Mouse (Mus musculus) layer of hippocampus, postnatal 14 days (tissue): ENCODE results near the gene Aldh1a3. TPM values are rescaled to one million over a fixed set of nuclear protein-coding genes. Genes with fewer than 3 reads are reported as not detected.
A peak's percentile ranks its signal among the peaks of the same experiment; 100 is the strongest.

Source experiments
- DNase-seq, 2 experiments: peaks; one replicate each; pipeline ENCODE4 v3.0.0; 2021 to 2022; ENCODE audit warnings: low spot score in 2 of 2, mixed read lengths in 1 of 2
- long read RNA-seq, 2 experiments: library from polyadenylated mRNA; stranded (forward); transcript quantifications; one replicate each; pipeline ENCODE4 v2.0.0; 2021
- total RNA-seq, 2 experiments: library from RNA; stranded (reverse); gene quantifications; 2 replicates each; pipeline ENCODE4 v1.2.3; 2021

The Aldh1a3 gene
- total RNA-seq, result 1 to 10 TPM; 1.6 TPM
- long read RNA-seq, experiment 1, result 0 reads
- long read RNA-seq, experiment 2, partial matches to known transcripts, result 0 of 2 reads
- long read RNA-seq, experiment 2, other reads (novel, unspliced or antisense), result 1 of 2 reads

DNA sequence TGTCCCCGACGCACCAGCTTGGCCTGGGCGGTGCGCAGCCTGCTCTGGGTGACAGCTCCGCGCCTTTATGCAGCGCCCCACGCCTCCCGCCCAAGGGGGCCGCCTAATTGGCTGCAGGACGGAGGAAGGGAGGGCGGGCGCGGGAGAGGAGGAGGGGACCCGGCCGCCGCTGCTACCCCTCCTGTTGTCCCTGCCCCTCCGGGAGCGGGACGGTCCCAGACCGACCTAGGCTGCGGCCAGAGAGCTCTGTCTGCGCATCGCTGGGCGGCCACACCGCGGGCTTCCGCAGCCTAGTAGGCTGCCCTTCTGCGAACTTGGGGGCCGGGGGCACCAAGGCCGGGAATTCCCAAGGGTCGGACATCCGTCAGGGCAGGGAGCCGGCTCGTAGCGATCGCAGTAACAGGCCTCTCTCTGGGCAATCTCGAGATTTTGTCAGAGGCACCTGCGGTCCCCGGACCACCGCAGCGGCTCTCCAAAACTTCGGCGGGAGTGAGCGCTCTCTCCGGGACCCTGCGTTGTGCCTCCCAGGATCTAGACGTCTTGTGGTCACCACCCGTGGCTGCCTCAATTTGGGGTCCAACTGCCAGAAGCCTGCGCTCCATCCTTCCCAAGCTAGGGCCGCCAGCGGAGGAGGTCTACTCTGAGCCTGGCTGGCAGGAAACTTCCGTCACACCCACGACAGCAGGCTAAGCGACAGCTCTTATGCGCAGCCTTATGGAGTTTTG, at the start of gene Aldh1a3:
Aldh1a3 (minus strand) TSS at position 81 of the 725 bp plus-strand sequence.
- DNase-seq, result no peak

DNA sequence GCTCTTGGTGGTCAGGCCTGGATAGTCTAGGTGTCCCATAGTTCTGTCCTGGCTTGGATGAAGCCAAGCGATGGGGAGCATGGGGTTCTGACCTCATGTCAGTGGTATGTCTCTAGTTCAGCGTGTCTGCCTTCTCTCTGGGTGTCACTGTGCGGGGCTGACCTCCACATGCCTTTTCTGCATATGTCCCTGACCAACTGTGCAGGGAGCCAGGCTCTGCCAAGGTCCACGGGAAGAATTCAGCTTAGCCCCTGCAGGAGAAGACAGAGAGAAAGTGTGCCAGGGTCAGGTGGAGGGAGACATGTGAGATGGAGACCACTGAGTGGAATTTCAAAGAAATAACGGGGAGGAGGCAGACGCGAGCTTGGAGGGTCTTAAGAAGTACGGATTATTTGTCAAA, 49.0 kb upstream of the Aldh1a3 start:
- no peak for DNase-seq

DNA sequence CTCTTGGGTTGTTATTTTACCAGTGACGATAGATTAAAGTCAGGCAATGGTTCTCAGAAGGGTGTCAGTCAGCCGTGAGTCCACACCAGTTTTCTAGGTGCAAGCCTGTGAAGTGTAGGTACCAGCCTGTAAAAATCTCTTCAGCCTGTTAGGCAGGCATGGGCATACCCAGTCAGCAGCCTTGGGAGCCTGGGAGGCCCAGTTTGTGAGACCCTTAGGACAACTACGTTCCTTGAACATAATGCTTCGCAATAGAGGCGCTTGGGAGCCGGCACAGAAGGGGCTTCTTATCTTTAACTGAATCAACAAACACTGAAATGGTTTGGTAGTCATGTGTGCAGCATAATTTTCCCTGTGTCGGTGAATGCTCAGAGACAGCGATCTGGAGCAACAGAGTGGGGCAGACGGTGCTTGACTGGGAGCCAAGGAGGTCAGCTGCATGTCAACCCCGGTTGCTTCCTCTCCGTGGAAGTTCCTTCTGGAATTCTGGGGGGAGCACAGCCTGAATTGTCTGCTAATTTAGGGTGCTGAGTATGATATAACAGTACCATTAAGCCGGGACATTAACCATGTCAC, 44.4 kb upstream of the Aldh1a3 start:
- no peak for DNase-seq

GRCm38 (mm10) chr7:66466641-66467040, 39.3 kb upstream of the Aldh1a3 start:
- no peak for DNase-seq

DNA sequence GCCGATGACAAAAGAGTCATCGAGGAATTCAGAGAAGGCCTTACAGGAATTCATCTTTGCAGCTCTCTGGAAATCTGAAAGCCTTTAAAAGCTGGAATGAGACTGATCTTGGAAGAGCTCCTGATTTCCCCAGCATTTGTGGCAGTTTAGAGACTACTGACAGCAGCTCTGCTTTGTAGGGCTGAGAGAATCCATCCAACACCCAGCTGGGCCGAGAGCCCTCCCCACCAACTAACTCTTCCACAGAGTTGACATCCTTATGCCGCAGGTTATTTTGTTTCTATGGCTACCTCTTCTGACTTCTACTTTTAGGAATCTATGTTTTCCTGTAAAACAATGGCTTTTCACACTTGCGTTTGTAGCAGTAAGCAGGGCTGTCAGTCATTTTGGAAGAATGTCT, 37.9 kb upstream of the Aldh1a3 start:
- peak in 1 of 2 experiments; percentile 43 for DNase-seq

GRCm38 (mm10) chr7:66463081-66463480, 35.8 kb upstream of the Aldh1a3 start:
- DNase-seq, result no peak

DNA sequence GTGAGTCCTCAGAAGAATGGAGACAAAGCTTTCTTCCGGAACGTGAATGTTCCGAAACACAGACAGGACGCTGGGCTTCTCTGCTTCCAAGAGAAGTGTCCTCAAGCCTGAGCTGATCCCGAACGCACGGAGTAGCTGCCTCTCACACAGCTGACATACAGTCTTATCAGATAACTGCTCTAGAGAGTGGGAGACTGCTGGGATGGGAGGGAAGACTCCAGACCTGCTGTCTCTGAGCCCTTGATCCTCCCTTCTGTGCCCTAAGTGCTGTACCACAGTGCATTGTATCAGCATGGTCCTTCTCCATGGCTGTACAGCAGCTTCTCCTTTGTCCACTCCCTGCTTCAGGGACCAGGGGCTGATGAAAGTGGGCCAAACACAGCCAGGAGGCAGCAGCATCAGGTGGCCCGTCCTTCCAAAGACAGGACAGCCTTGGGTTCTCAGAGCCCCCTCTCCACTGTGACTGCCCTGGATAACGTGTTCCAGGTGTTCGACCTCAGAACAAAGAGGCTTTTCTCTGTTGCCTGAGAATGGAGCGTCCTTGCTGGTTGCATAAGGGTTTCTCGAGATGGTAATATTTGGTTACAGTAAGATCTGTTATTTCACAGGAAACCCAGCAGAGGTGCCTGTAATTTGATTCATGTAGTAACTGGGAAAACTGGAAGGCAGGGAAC, 24.4 kb upstream of the Aldh1a3 start:
- no peak for DNase-seq

DNA sequence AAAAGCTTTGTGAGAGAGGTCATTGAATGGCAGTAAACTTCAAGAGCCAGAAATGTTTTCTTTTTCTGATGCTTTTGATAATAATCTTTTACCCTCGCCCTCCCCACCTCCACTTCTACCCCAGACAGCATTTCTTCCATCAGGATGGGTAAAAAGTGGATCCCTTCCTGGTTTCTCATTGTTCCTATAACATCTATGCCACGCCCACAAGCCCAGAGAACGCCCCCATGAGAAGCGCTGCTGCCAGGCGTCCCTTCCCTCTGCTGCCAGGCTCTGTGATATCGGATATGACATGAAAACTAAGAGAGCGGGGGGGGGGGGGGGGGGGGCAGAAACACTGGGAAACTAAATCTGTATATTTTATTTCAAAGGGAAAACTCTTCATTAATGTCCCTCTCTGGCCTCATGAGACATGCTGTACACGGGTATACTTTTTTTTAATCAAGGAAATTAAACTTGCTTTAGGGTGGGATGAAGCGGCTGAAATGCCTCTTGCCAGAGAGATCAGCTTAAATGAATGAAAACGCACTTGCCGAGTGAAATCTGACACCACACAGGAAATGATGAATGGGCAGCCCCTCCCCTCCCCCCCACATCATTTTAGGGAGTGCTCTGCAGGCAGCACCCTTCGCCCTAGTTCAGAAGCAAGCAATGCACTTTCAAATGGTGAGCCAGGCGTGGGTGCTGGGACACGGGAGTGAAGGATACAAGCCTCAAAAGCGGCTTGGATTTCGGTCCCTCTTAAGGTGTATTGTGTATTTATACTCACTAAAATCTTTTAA, 22.8 kb upstream of the Aldh1a3 start:
- DNase-seq, result no peak

- no peak for DNase-seq
Observed at GRCm38 (mm10) chr7:66448786-66449540, 21.6 kb upstream of the Aldh1a3 start.

DNA sequence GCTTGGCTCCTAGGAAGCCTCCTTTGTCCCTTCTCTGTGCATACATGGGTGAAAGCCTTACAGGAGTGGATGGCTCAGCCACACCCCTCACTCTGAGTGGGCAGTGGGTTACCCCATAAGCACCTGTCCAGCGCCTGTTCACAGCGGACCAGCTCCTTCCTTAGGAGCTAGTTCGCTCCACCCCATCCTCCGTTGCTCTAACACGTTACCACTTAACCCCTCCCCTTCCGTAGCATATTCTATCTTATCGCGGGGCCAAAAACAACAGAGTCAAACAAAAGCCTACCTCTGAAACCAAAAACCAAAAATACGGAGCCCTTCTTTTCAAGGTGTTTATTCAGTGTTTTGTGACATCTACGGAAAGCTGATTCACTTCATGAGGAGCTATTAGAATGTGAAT, 21.0 kb upstream of the Aldh1a3 start:
- no peak for DNase-seq

- DNase-seq, result no peak
Observed at GRCm38 (mm10) chr7:66446860-66447259, 19.5 kb upstream of the Aldh1a3 start.

DNA sequence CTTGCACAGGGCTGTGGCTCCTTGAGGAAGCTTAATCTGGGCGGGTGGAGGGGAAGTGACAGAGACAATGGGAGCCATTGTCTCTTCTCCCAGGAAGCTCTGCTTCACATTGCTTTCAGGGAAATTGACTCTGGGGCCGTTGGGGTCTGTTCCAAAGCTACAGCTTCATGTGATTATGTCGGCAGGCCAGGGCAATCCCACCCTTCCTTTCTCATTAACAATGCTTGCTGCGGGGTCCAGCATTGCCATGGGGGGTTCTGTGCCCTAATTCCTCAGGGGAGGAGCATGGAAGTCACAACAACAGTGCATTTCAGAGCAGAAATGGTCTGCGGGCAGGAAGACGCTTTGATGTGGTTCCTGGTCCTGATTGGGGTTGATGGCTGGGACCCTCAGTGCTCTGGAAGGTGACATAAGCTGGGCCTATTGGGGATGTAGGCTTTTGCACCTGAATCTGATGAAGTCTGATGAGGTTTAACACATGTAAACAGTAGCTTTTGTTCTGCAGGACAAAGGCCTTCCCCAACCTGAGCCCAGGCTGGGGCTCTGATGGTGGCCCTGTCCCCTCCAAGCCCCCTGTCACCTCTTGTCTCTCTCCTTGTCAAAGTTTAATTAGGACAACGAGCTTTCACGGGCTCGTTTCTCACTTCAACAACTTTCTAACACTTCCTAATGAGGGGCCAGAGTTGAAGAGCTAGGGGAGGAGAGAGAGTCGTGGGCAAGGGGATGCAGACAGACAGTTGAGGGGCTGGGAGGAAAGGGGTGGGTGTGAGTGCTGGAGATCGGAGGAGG, 18.0 kb upstream of the Aldh1a3 start:
- DNase-seq, result no peak

- no peak for DNase-seq
Observed at GRCm38 (mm10) chr7:66444706-66445105, 17.4 kb upstream of the Aldh1a3 start.

- no peak for DNase-seq
Observed at GRCm38 (mm10) chr7:66442501-66443369, 15.4 kb upstream of the Aldh1a3 start.

- DNase-seq, result no peak
Observed at GRCm38 (mm10) chr7:66438787-66439669, 11.7 kb upstream of the Aldh1a3 start.

DNA sequence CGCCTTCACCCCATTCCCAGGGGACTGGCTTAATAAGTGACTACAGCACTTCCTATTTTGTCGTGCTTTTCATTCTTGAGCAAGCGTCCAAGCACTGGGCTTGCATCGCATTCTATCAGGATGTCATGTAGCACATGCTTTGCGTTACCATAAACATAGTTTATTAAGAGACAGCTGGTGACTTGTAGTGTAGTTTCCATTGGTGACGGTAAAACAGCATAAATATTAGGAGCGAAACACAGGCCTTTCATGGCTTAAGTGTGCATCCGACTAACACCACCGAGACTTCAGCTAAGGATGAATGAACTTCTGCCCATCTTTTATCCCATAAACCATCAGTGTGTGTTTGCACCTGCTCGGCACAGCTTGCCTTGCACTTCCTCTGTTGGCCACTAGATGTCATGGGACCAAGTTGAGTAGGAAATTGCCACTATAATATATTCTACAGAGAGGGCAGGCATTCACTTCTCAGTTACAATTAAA, 7.2 kb upstream of the Aldh1a3 start:
- peak; percentile 63 to 73 for DNase-seq

- DNase-seq, result no peak
Observed at GRCm38 (mm10) chr7:66427053-66427436, 272 bp downstream of the Aldh1a3 start.

GRCm38 (mm10) chr7:66421903-66422302, 5.4 kb downstream of the Aldh1a3 start:
- no peak for DNase-seq
